Mouse (Mus musculus): Measurements from ENCODE around the gene Hist1h4c.

DNA sequence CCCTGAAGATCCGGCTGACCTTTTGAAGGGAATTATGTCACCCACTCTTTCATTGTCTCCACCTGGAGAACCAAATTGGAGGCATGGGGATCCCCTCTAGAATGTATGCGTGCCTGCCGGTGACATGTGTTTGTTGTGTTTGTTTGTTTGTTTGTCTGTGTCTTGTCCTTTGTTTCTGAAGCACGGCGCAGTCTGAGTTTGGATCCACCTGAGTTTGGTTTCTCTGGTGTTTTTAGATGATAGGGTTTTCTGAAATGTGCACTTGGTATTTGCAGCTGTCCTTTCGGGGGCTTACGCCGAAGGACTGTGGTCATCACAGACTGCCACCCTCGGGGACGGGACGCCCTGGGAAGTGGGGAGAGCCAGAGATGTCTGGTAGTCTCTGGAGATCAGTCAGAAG lies 18.9 kb upstream of the Hist1h4c start:
- TF ChIP-seq GATA1 (IDR thresholded peaks at IDR 0.05; ENCODE audit: low read length), result no peak
- no peak for TF ChIP-seq TAL1 (IDR thresholded peaks at IDR 0.05; ENCODE audit: low read length)

All from erythroblast, embryonic 14.5 days (primary cell).